Mouse (Mus musculus) lung, postnatal 0 days (tissue): ENCODE measurements around the gene B3gntl1. TPM values are rescaled to one million over a fixed set of nuclear protein-coding genes. Genes with fewer than 3 reads are reported as not detected.

ENCODE experiments used
- ATAC-seq: fragments of 200-750 bp; cut with Nextera tagmentation; 2 replicates; pipeline ENCODE4 v1.8.0; 2017; ENCODE audit warnings: moderate library complexity
- DNase-seq: peaks from one replicate; pipeline ENCODE4 v3.0.0-alpha.2; 2016; ENCODE audit warnings: low spot score
- H3K27ac ChIP-seq: fragments of 300-500 bp; sonication (generic); 2 replicates; pipeline ENCODE4 v1.5.1; 2014; ENCODE audit warnings: antibody characterized with exemption, mild to moderate bottlenecking, low read length, mixed read lengths
- H3K27me3 ChIP-seq: fragments of 300-500 bp; sonication (generic); replicated peaks from 2 replicates; pipeline ENCODE4 v1.6.1; 2014; ENCODE audit warnings: low read length, mixed read lengths; ENCODE audit not compliant: insufficient read depth
- H3K36me3 ChIP-seq: fragments of 300-500 bp; sonication (generic); 2 replicates; pipeline ENCODE4 v1.6.1; 2014; ENCODE audit warnings: low read length, mixed read lengths; ENCODE audit not compliant: insufficient read depth
- H3K4me1 ChIP-seq: fragments of 300-500 bp; sonication (generic); 2 replicates; pipeline ENCODE4 v1.6.1; 2014; ENCODE audit warnings: antibody characterized with exemption, low read depth, low read length, mixed read lengths; ENCODE audit not compliant: insufficient read depth
- H3K4me2 ChIP-seq: fragments of 300-500 bp; sonication (generic); replicated peaks from 2 replicates; pipeline ENCODE4 v1.6.1; 2014; ENCODE audit warnings: low read depth, mild to moderate bottlenecking, low read length, moderate library complexity, mixed read lengths
- H3K4me3 ChIP-seq: fragments of 300-500 bp; sonication (generic); 2 replicates; pipeline ENCODE4 v1.5.1; 2014; ENCODE audit warnings: low read depth, low read length
- H3K9ac ChIP-seq: fragments of 300-500 bp; sonication (generic); replicated peaks from 2 replicates; pipeline ENCODE4 v1.6.1; 2014; ENCODE audit warnings: low read depth, mild to moderate bottlenecking
- H3K9me3 ChIP-seq: fragments of 300-500 bp; sonication (generic); 2 replicates; pipeline ENCODE4 v1.6.1; 2016; ENCODE audit warnings: low read length, mixed read lengths
- CTCF ChIP-seq: IDR thresholded peaks from 2 replicates; pipeline ENCODE4 v1.5.1; 2016; ENCODE audit warnings: antibody characterized with exemption, mild to moderate bottlenecking
- EP300 ChIP-seq: IDR thresholded peaks from 2 replicates; pipeline ENCODE4 v1.6.1; 2016; ENCODE audit warnings: antibody characterized with exemption, mild to moderate bottlenecking, control low read depth
- WGBS: fragments of 180-500 bp; shearing (Covaris S2); extraction: QIAGEN DNeasy Blood & Tissue Kit; methylation state at CpG from one replicate; pipeline ENCODE4 v1.1.7; 2014; 5-methylcytosine and 5-hydroxymethylcytosine counted together
- polyA plus RNA-seq: library from polyadenylated mRNA; unstranded; fragments of >200 nt; fragmentation: Nextera tagmentation; extraction: Ambion mirVana; gene quantifications from 2 replicates; pipeline ENCODE4 v1.2.1, GENCODE M21; 2015

The B3gntl1 gene
- polyA plus RNA-seq, 1 experiment from 2014 or later = 3.4 TPM

- no peaks in the 10 kb centered on the region for H3K9me3 ChIP-seq
- 78% methylated on average over 4 of the region's 4 CpGs for WGBS
- no peaks in the 10 kb centered on the region for H3K4me1 ChIP-seq
- H3K27ac ChIP-seq = no peak overlapping the region
- TF ChIP-seq EP300 = no peak
- TF ChIP-seq CTCF = no peak
- no peaks in the 10 kb centered on the region for H3K27me3 ChIP-seq
- H3K9ac ChIP-seq = no peak overlapping the region
- H3K4me2 ChIP-seq = no peak overlapping the region
- no peak overlapping the region for H3K4me3 ChIP-seq
- DNase-seq (no peak), ATAC-seq (no peak)
- H3K36me3 ChIP-seq = no peaks in the 10 kb centered on the region
Measured at GRCm38 (mm10) chr11:121653631-121654030, 19.3 kb downstream of the B3gntl1 start.

DNA sequence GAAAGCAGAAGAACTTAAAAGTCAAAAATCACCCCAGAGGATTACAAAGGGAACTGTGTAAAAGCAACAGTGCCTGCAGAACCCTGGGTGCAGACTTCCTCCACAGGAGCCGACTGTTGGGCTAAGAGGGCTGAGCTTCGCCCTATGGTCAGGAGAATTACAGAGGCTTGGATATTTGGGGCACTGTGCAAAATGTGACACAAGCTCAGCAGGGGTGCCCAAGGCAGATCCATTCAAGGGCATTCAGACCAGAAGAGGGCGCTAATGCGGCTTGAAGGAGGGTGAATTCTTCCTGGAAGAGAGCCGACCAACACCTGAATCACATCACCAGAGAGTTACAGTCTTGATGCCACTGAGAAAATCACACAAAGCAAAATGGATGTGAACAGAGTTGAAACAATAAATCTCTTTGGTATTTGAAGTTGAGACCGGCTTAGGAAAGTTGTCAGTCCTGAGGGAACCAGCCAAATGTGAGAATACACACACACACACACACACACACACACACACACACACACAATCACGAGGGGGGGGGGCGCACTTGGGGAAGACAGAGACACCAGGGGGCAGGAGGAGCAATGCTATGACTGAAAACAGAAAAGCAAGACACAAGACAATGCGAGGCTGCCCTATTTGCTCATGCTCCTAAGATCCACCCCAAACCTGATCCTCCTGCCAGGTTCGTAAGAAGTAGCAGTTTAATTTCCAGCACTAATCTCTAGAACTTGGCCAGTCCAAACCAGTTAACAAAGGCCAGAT lies 20.2 kb downstream of the B3gntl1 start:
- 51% methylated on average over 10 of the region's 10 CpGs for WGBS
- Histone ChIP-seq H3K4me1 (no peaks in the 10 kb centered on the region), H3K4me3 (no peak overlapping the region), H3K27ac (no peak overlapping the region), H3K27me3 (no peaks in the 10 kb centered on the region), H3K36me3 (no peaks in the 10 kb centered on the region), H3K9me3 (no peaks in the 10 kb centered on the region), H3K9ac (no peak overlapping the region), H3K4me2 (no peak overlapping the region)
- TF ChIP-seq CTCF (peak; percentile 78), EP300 (no peak)
- peak; percentile 76 for DNase-seq
- peak; percentile 25; the same call in 1 of the 2 replicates for ATAC-seq

GRCm38 (mm10) chr11:121651983-121652382 lies 21.0 kb downstream of the B3gntl1 start:
- DNase-seq (no peak), ATAC-seq (no peak)
- no peaks in the 10 kb centered on the region for H3K9me3 ChIP-seq
- 90% methylated on average over 5 of the region's 5 CpGs for WGBS
- no peak overlapping the region for H3K9ac ChIP-seq
- H3K4me2 ChIP-seq = no peak overlapping the region
- TF ChIP-seq EP300 (no peak), CTCF (no peak)
- no peaks in the 10 kb centered on the region for H3K36me3 ChIP-seq
- H3K4me1 ChIP-seq = no peaks in the 10 kb centered on the region
- no peak overlapping the region for H3K27ac ChIP-seq
- no peaks in the 10 kb centered on the region for H3K27me3 ChIP-seq
- no peak overlapping the region for H3K4me3 ChIP-seq

- TF ChIP-seq CTCF = no peak
- no peak for TF ChIP-seq EP300
- Histone ChIP-seq H3K27me3 (no peaks in the 10 kb centered on the region), H3K27ac (no peak overlapping the region), H3K4me2 (no peak overlapping the region), H3K36me3 (no peaks in the 10 kb centered on the region), H3K9ac (no peak overlapping the region), H3K4me1 (no peaks in the 10 kb centered on the region), H3K9me3 (no peaks in the 10 kb centered on the region), H3K4me3 (no peak overlapping the region)
- WGBS = 96% methylated on average over 9 of the region's 9 CpGs
- ATAC-seq (no peak), DNase-seq (no peak)
Measured at GRCm38 (mm10) chr11:121651556-121651955, 21.4 kb downstream of the B3gntl1 start.

- Histone ChIP-seq H3K4me1 (no peaks in the 10 kb centered on the region), H3K27me3 (no peaks in the 10 kb centered on the region), H3K4me3 (no peak overlapping the region), H3K36me3 (no peaks in the 10 kb centered on the region), H3K9ac (no peak overlapping the region), H3K4me2 (no peak overlapping the region), H3K9me3 (no peaks in the 10 kb centered on the region), H3K27ac (no peak overlapping the region)
- DNase-seq (no peak), ATAC-seq (no peak)
- TF ChIP-seq CTCF = no peak
- no peak for TF ChIP-seq EP300
- 87% methylated on average over 11 of the region's 11 CpGs for WGBS
Measured at GRCm38 (mm10) chr11:121650668-121651067, 22.3 kb downstream of the B3gntl1 start.

GRCm38 (mm10) chr11:121649900-121650299 lies 23.1 kb downstream of the B3gntl1 start:
- peak; percentile 60 for ATAC-seq
- H3K9ac ChIP-seq = no peak overlapping the region
- no peaks in the 10 kb centered on the region for H3K4me1 ChIP-seq
- peak; percentile 61 for DNase-seq
- H3K4me2 ChIP-seq = no peak overlapping the region
- H3K27me3 ChIP-seq = no peaks in the 10 kb centered on the region
- no peak overlapping the region for H3K4me3 ChIP-seq
- WGBS = 51% methylated on average over 10 of the region's 10 CpGs
- TF ChIP-seq CTCF (peak; percentile 60), EP300 (no peak)
- H3K27ac ChIP-seq = no peak overlapping the region
- no peaks in the 10 kb centered on the region for H3K9me3 ChIP-seq
- H3K36me3 ChIP-seq = no peaks in the 10 kb centered on the region
